ENCODE assay signal across 22 mouse cellular contexts in genomic region chr15:42779903-42780302, GRCm38 (mm10).
"Had no signal": no experiment of that assay in that cellular context is flagged by ENCODE, and none has a peak within 500 bp of the region (broad histone marks: within the 10 kb centered on the region; RNA-seq: fewer than 3 reads in every experiment).

No protein-coding gene starts in this region.

- H3K36me3 ChIP-seq: heart, embryonic 13.5 days; hindbrain, embryonic 13.5 days; hindbrain, embryonic 15.5 days; kidney, embryonic 15.5 days; limb, embryonic 13.5 days; limb, embryonic 15.5 days; liver, embryonic 12.5 days had no signal

- H3K4me1 ChIP-seq: hindbrain, embryonic 13.5 days; hindbrain, embryonic 15.5 days; kidney, embryonic 15.5 days; limb, embryonic 13.5 days; limb, embryonic 15.5 days; liver, embryonic 12.5 days had no signal

- H3K4me2 ChIP-seq: heart, embryonic 13.5 days; hindbrain, embryonic 13.5 days; hindbrain, embryonic 15.5 days; kidney, embryonic 15.5 days; limb, embryonic 13.5 days; limb, embryonic 15.5 days; liver, embryonic 12.5 days had no signal

- H3K27ac ChIP-seq: heart, embryonic 13.5 days; hindbrain, embryonic 13.5 days; hindbrain, embryonic 15.5 days; hindbrain, postnatal 0 days; kidney, embryonic 15.5 days; kidney, postnatal 0 days; limb, embryonic 13.5 days; limb, embryonic 15.5 days; liver, embryonic 12.5 days; liver, embryonic 14.5 days had no signal

- H3K4me3 ChIP-seq: heart, embryonic 13.5 days; hindbrain, embryonic 13.5 days; hindbrain, embryonic 15.5 days; kidney, embryonic 15.5 days; limb, embryonic 13.5 days; limb, embryonic 15.5 days; liver, embryonic 12.5 days had no signal

- H3K9me3 ChIP-seq: heart, embryonic 13.5 days; hindbrain, embryonic 13.5 days; hindbrain, embryonic 15.5 days; kidney, embryonic 15.5 days; limb, embryonic 13.5 days; limb, embryonic 15.5 days; liver, embryonic 12.5 days had no signal

- DNase-seq: forebrain, postnatal 0 days; gastrocnemius, postnatal 14 days; gastrocnemius, postnatal 36 days; kidney, adult 11 months; kidney, adult 2 months; kidney, adult 9 months; kidney, postnatal 14 days; kidney, postnatal 36 days; layer of hippocampus, adult 9-11 months; layer of hippocampus, postnatal 36 days; left cerebral cortex, postnatal 4 days had no signal

- H3K27me3 ChIP-seq: heart, embryonic 13.5 days; hindbrain, embryonic 13.5 days; hindbrain, embryonic 15.5 days; kidney, embryonic 15.5 days; limb, embryonic 13.5 days; limb, embryonic 15.5 days; liver, embryonic 12.5 days had no signal

- ATAC-seq: forebrain, postnatal 0 days; hindbrain, postnatal 0 days; intestine, embryonic 16.5 days; liver, embryonic 12.5 days had no signal

- H3K9ac ChIP-seq: forebrain, postnatal 0 days; heart, embryonic 13.5 days; hindbrain, embryonic 13.5 days; hindbrain, embryonic 15.5 days; kidney, embryonic 15.5 days; limb, embryonic 13.5 days; limb, embryonic 15.5 days; liver, embryonic 12.5 days; liver, embryonic 14.5 days had no signal
